Mouse (Mus musculus) hindbrain, embryonic 16.5 days (tissue): ENCODE data around the gene Dhx32. TPM values are rescaled to one million over a fixed set of nuclear protein-coding genes. Genes with fewer than 3 reads are reported as not detected.

ENCODE experiments used
- ATAC-seq: fragments of 200-750 bp; cut with Nextera tagmentation; 2 replicates; pipeline ENCODE4 v1.8.0; 2017; ENCODE audit warnings: moderate TSS enrichment, moderate library complexity
- H3K27ac ChIP-seq: fragments of 300-500 bp; sonication (generic); 2 replicates; pipeline ENCODE4 v1.5.1; 2014; ENCODE audit warnings: low read depth, mild to moderate bottlenecking, control low read depth, low read length, moderate library complexity
- H3K27me3 ChIP-seq: fragments of 300-500 bp; sonication (generic); replicated peaks from 2 replicates; pipeline ENCODE4 v1.6.1; 2014; ENCODE audit warnings: low read length; ENCODE audit not compliant: control insufficient read depth, insufficient read depth
- H3K36me3 ChIP-seq: fragments of 300-500 bp; sonication (generic); 2 replicates; pipeline ENCODE4 v1.6.1; 2014; ENCODE audit warnings: mild to moderate bottlenecking, low read length, moderate library complexity, mixed read lengths; ENCODE audit not compliant: control insufficient read depth, insufficient read depth
- H3K4me1 ChIP-seq: fragments of 300-500 bp; sonication (generic); 2 replicates; pipeline ENCODE4 v1.6.1; 2014; ENCODE audit warnings: low read depth, low read length; ENCODE audit not compliant: control insufficient read depth, insufficient read depth
- H3K4me2 ChIP-seq: fragments of 300-500 bp; sonication (generic); 2 replicates; pipeline ENCODE4 v1.6.1; 2014; ENCODE audit warnings: mild to moderate bottlenecking, low read length, control low read depth, moderate library complexity
- H3K4me3 ChIP-seq: fragments of 300-500 bp; sonication (generic); 2 replicates; pipeline ENCODE4 v1.5.1; 2014; ENCODE audit warnings: mild to moderate bottlenecking, low read length, control low read depth, moderate library complexity
- H3K9ac ChIP-seq: fragments of 300-500 bp; sonication (generic); 2 replicates; pipeline ENCODE4 v1.6.1; 2014; ENCODE audit warnings: low read depth, mild to moderate bottlenecking, control low read depth, low read length, moderate library complexity
- H3K9me3 ChIP-seq: fragments of 300-500 bp; sonication (generic); 2 replicates; pipeline ENCODE4 v1.6.1; 2014; ENCODE audit warnings: mild to moderate bottlenecking, low read length, moderate library complexity; ENCODE audit not compliant: control insufficient read depth
- WGBS: fragments of 180-500 bp; shearing (Covaris S2); extraction: QIAGEN DNeasy Blood & Tissue Kit; methylation state at CpG from one replicate; pipeline ENCODE4 v1.1.7; 2014; 5-methylcytosine and 5-hydroxymethylcytosine counted together
- polyA plus RNA-seq: library from polyadenylated mRNA; unstranded; fragments of >200 nt; fragmentation: Nextera tagmentation; extraction: Ambion mirVana; gene quantifications from 2 replicates; pipeline ENCODE4 v1.2.1, GENCODE M21; 2015

Gene Dhx32
- polyA plus RNA-seq, result 43.8 and 44.4 TPM in 2 replicates

GRCm38 (mm10) chr7:133782717-133783435 lies at the start of gene Dhx32:
Gene Dhx32, minus strand, starts transcription at chr7:133782726.
- Histone ChIP-seq H3K4me3 (no peak within 1 kb of the TSS), H3K36me3 (no peaks in the 10 kb centered on the region), H3K4me2 (no peak within 1 kb of the TSS), H3K4me1 (no peaks in the 10 kb centered on the region; the same call in none of the 2 replicates), H3K9me3 (no peaks in the 10 kb centered on the region), H3K27me3 (no peaks in the 10 kb centered on the region), H3K9ac (no peak within 1 kb of the TSS), H3K27ac (no peak within 1 kb of the TSS)
- 21% methylated on average over 18 of the region's 18 CpGs for WGBS
- no peak for ATAC-seq

GRCm38 (mm10) chr7:133829579-133829978 lies 47.1 kb upstream of the Dhx32 start:
- ATAC-seq, result no peak

GRCm38 (mm10) chr7:133828514-133828913 lies 46.0 kb upstream of the Dhx32 start:
- H3K9me3 ChIP-seq, result 0 out of 2 replicates have a peak, but pooled peaks cover 3% of the 10 kb centered on the region
- H3K4me1 ChIP-seq, result no peaks in the 10 kb centered on the region
- WGBS, result 46% methylated on average over 4 of the region's 4 CpGs
- no peaks in the 10 kb centered on the region for H3K27me3 ChIP-seq
- H3K36me3 ChIP-seq, result no peaks in the 10 kb centered on the region
- H3K4me2 ChIP-seq, result no peak overlapping the region
- H3K4me3 ChIP-seq, result no peak overlapping the region
- no peak overlapping the region; the same call in 1 of the 2 replicates for H3K9ac ChIP-seq
- no peak for ATAC-seq
- H3K27ac ChIP-seq, result no peak overlapping the region

More at GRCm38 (mm10) chr7:133829579-133829978, 47.1 kb upstream of the Dhx32 start:
- Histone ChIP-seq H3K27ac (no peak overlapping the region), H3K36me3 (no peaks in the 10 kb centered on the region), H3K9me3 (no peaks in the 10 kb centered on the region), H3K27me3 (no peaks in the 10 kb centered on the region), H3K9ac (no peak overlapping the region), H3K4me1 (no peaks in the 10 kb centered on the region), H3K4me2 (no peak overlapping the region), H3K4me3 (no peak overlapping the region)
- 69% methylated on average over 7 of the region's 7 CpGs for WGBS

GRCm38 (mm10) chr7:133824579-133824978 lies 42.1 kb upstream of the Dhx32 start:
- Histone ChIP-seq H3K9ac (no peak overlapping the region), H3K9me3 (peaks cover 8% of the 10 kb centered on the region; the same call in 1 of the 2 replicates), H3K36me3 (no peaks in the 10 kb centered on the region), H3K4me1 (no peaks in the 10 kb centered on the region), H3K4me3 (no peak overlapping the region), H3K27ac (no peak overlapping the region), H3K4me2 (no peak overlapping the region), H3K27me3 (no peaks in the 10 kb centered on the region)
- 97% methylated on average over 2 of the region's 2 CpGs for WGBS
- ATAC-seq, result no peak

- no peak for ATAC-seq
- no peaks in the 10 kb centered on the region for H3K4me1 ChIP-seq
- H3K27me3 ChIP-seq, result no peaks in the 10 kb centered on the region
- H3K36me3 ChIP-seq, result no peaks in the 10 kb centered on the region
- H3K9me3 ChIP-seq, result peaks cover 8% of the 10 kb centered on the region; the same call in 1 of the 2 replicates
- no peak overlapping the region for H3K4me2 ChIP-seq
- H3K9ac ChIP-seq, result no peak overlapping the region
- 92% methylated on average over 6 of the region's 6 CpGs for WGBS
- no peak overlapping the region for H3K4me3 ChIP-seq
- no peak overlapping the region for H3K27ac ChIP-seq
Measured at GRCm38 (mm10) chr7:133823751-133824150, 41.2 kb upstream of the Dhx32 start.

- Histone ChIP-seq H3K9ac (no peak overlapping the region), H3K9me3 (no peaks in the 10 kb centered on the region), H3K36me3 (no peaks in the 10 kb centered on the region), H3K4me3 (no peak overlapping the region), H3K27ac (no peak overlapping the region), H3K4me1 (no peaks in the 10 kb centered on the region), H3K4me2 (no peak overlapping the region), H3K27me3 (no peaks in the 10 kb centered on the region)
- ATAC-seq, result no peak
- 54% methylated on average over 4 of the region's 4 CpGs for WGBS
Measured at GRCm38 (mm10) chr7:133813331-133813730, 30.8 kb upstream of the Dhx32 start.

GRCm38 (mm10) chr7:133812927-133813326 lies 30.4 kb upstream of the Dhx32 start:
- H3K4me3 ChIP-seq, result no peak overlapping the region
- no peaks in the 10 kb centered on the region for H3K27me3 ChIP-seq
- H3K4me2 ChIP-seq, result no peak overlapping the region
- H3K9me3 ChIP-seq, result no peaks in the 10 kb centered on the region
- H3K27ac ChIP-seq, result no peak overlapping the region
- no peak overlapping the region for H3K9ac ChIP-seq
- 57% methylated on average over 7 of the region's 7 CpGs for WGBS
- H3K36me3 ChIP-seq, result no peaks in the 10 kb centered on the region
- H3K4me1 ChIP-seq, result no peaks in the 10 kb centered on the region
- no peak for ATAC-seq

GRCm38 (mm10) chr7:133805614-133806175 lies 23.2 kb upstream of the Dhx32 start:
- Histone ChIP-seq H3K4me2 (no peak overlapping the region), H3K4me3 (no peak overlapping the region), H3K9me3 (no peaks in the 10 kb centered on the region), H3K36me3 (no peaks in the 10 kb centered on the region), H3K9ac (no peak overlapping the region), H3K27ac (no peak overlapping the region), H3K4me1 (no peaks in the 10 kb centered on the region), H3K27me3 (no peaks in the 10 kb centered on the region)
- ATAC-seq, result peak; percentile 81
- 53% methylated on average over 7 of the region's 7 CpGs for WGBS

GRCm38 (mm10) chr7:133801823-133802222 lies 19.3 kb upstream of the Dhx32 start:
- H3K27me3 ChIP-seq, result no peaks in the 10 kb centered on the region
- H3K9ac ChIP-seq, result no peak overlapping the region
- H3K9me3 ChIP-seq, result no peaks in the 10 kb centered on the region
- ATAC-seq, result no peak
- 64% methylated on average over 6 of the region's 6 CpGs for WGBS
- H3K4me1 ChIP-seq, result no peaks in the 10 kb centered on the region
- no peaks in the 10 kb centered on the region for H3K36me3 ChIP-seq
- no peak overlapping the region for H3K4me2 ChIP-seq
- H3K27ac ChIP-seq, result no peak overlapping the region
- H3K4me3 ChIP-seq, result no peak overlapping the region
